Mouse (Mus musculus) kidney, adult 11 months (tissue): Measurements from ENCODE around the gene Pan2.
A peak's percentile ranks its signal among the peaks of the same experiment; 100 is the strongest.
"Not testable (repeated sequence)": the region's sequence is repeated elsewhere in the genome, so short reads cannot be mapped to it uniquely, and the experiment has no call there.

ENCODE experiments used
- DNase-seq: peaks from one replicate; pipeline ENCODE4 v3.0.0; 2022

The Pan2 gene

GRCm38 (mm10) chr10:128303126-128304021, at the start of gene Pan2:
Gene Pan2 (plus strand): TSS chr10:128303335.
- peak; percentile 100 for DNase-seq

- DNase-seq, result no peak
Observed at GRCm38 (mm10) chr10:128253677-128254255, 49.4 kb upstream of the Pan2 start, which contains the start of gene Apon. Gene Apon (plus strand): TSS chr10:128254096.

DNA sequence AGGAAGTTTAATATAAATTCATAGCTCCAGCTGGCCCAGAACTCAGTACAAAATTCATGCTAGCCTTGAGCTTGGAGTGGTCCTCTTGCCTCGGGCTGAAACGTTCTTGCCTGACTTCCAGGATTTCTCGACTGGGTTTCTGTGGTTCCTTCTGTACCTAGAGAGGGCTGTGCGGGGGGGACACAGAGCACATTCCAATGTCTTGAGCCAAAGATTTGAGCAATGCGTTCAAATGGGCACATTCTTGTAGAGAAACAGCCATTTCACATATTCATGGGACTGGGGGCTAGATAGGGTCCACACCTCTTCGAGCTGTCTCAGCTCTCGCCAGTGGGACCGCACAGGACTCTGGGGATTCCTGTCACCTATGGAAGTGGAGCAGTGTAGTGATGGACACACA, 47.2 kb upstream of the Pan2 start:
- no peak for DNase-seq

GRCm38 (mm10) chr10:128256328-128256727, 46.8 kb upstream of the Pan2 start:
- no peak for DNase-seq

GRCm38 (mm10) chr10:128258953-128259352, 44.2 kb upstream of the Pan2 start:
- DNase-seq, result no peak

DNA sequence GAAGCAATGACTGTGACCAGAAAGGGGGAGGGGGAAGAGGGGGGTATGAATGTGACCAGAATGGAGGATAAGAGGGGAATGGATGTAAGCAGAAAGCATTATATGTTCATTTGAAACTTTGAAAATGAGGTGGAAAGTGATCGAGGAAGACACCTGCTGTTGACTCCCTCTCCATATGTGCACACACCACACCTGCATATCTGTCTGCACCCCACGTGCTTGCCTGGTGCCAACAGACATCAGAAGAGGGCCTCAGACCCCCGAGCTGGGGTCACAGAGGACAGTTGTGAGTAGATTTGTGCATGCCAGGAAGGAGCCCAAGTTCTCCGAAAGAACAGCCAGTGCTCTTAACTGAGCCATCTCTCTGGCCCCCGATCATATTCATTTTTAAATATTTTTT, 43.2 kb upstream of the Pan2 start:
- no peak for DNase-seq

DNA sequence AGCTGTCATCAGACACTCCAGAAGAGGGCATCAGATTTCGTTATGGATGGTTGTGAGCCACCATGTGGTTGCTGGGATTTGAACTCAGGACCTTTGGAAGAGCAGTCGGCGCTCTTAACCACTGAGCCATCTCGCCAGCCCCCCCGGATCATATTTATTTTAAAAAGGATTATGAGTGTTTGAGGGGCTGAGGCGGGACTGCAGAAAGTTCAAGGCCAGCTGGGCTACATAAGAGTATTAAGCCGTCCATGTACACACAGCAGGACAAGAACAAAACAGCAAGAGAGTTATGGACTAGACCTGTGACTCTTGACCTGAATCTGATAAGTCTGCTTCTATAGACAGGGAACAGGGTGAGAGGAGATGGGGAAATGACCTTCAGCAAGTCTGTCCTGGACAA, 42.8 kb upstream of the Pan2 start:
- not testable (repeated sequence) for DNase-seq

- DNase-seq, result no peak
Observed at GRCm38 (mm10) chr10:128262300-128262699, 40.8 kb upstream of the Pan2 start.

DNA sequence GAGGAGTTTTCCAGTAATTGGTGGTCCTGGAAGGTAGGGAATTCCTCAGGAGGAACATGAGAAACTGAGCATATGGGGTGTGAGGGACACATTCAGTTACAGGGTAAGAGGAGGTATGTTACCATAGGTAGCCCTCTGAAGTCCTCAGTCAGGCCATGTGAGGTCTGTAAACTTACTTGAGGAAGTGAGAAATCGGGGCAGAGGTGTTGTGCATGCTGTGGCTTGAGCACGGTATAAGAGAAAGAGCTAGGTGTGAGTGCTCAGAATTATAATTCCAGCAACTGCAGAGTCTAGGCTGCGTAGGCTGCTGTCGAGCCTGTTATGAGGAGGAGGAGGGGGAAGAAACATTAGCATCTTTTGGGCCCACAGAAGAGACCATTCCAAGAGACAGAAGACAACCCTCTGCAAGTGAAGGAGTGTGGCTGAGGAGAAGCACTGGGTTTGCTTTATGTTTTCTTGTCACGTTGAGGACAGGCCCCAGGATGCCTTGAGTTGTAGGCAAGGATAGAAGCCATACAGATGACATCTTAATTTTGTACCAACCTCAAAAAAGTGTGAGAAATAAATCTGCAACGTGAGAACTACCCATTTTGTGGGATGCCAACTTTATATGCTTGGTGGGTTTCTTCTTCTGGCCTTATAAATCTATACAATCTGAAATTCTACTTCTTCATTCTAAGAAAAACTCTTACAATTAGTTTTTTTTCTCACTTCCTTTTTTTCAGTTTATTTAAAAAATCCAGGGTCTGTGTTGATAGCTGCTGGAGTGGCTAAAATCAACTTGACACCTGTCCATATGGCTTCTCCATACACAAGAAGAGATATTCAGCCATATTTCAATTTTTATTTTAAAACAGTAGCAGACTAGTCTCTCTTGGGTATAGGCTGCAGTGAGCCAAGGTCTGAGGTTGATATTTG, 39.5 kb upstream of the Pan2 start:
- no peak for DNase-seq

DNA sequence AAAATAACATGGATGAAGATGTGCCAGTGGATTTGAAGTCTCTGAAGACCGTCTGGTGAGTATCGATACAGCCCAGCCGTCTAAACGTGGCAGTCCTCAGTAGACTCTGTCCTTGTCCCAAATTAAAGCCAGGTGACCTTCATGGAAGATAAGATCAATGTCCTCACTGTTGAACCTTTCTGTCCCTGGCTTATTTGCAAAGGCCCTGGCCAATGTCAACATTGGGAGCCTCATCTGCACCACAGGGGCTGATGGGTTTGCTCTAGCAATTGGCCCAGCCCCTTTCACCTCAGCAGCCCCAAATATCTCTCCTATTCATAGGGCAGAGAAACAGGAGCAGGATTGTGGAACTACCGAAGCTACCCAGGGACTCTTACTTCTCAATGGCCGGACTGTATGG, 34.8 kb upstream of the Pan2 start, which contains the start of gene Apof:
Gene Apof, plus strand, starts transcription at position 301 of the 400 bp plus-strand sequence.
- DNase-seq, result no peak

GRCm38 (mm10) chr10:128269206-128269910, 33.8 kb upstream of the Pan2 start:
- DNase-seq, result no peak

DNA sequence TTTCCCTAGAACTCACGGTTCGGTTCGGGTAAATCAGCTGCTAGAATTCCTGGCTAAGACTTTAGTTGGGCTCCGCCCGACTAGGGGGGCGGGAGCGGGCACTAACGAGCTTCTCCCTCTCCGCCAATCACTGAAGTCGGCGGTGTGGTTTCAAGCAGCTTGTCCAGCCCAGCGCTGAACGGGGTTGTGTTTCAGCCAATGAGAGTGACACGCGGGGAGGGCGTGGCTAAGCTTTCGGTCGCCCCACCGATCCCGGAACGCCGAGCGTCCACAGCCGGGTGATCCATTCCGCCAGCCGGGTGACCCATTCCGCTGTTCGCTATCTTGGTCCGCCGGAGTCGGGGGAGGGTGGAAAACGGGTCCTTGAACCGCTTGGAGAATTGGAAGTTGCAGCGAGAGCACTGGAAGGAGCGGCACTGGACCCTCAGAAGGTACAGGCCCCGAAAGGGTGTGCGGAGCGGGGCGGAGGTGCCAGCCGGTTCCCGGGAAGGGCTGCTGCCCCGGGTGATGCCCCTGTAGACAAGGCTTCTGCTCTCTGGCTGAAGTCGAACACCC, 32.8 kb upstream of the Pan2 start, which contains the start of gene Stat2:
Gene Stat2, plus strand, starts transcription at position 273 of the 555 bp plus-strand sequence.
- DNase-seq, result peak; percentile 99

DNA sequence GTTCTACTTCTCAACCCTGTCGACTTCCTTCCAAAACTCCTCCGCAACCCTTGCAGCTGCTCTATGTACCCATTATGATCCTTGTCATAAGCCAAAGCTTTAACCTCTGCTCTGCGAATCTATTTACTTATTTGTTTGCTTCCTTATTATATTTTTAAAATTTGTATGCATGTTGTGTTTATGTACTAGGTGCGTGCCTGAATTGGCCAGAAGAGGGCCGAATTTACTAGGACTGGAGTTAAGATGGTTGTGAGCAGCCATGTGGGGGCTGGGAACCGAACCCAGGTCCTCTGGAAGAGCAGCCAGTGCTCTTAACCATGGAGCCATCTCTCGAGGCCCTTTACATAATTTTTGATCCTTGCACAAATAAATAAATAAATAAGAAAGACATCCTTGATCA, 32.3 kb upstream of the Pan2 start:
- DNase-seq, result no peak

DNA sequence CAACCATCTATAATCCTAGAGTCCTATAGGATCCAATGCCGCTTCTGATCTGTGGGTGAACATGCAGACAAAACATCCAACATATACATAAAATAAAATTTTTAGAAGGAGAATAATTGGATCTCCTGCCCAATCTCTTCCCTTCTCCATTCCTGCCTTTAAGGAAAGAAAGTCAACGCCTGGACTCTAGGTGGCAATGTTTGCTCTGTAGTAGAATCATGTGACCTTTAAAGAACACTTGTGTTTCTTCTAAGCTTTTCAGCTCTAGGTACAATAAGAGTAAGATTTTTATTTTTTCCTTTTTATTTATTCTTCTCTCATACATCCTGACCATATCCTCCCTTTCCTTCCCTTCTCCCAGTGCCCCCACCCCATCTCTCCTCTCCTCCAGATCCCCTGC, 31.3 kb upstream of the Pan2 start:
- no peak for DNase-seq

GRCm38 (mm10) chr10:128272819-128273439, 30.2 kb upstream of the Pan2 start:
- DNase-seq, result not testable (repeated sequence)

- DNase-seq, result not testable (repeated sequence)
Observed at GRCm38 (mm10) chr10:128275374-128275773, 27.8 kb upstream of the Pan2 start.

GRCm38 (mm10) chr10:128278158-128278557, 25.0 kb upstream of the Pan2 start:
- DNase-seq, result no peak

GRCm38 (mm10) chr10:128280943-128281342, 22.2 kb upstream of the Pan2 start:
- peak; percentile 61 for DNase-seq

- no peak for DNase-seq
Observed at GRCm38 (mm10) chr10:128281682-128282081, 21.5 kb upstream of the Pan2 start.

- peak; percentile 23 for DNase-seq
Observed at GRCm38 (mm10) chr10:128282886-128283450, 20.2 kb upstream of the Pan2 start.
